ENCODE assay signal across 13 mouse cellular contexts in the genomic region with DNA sequence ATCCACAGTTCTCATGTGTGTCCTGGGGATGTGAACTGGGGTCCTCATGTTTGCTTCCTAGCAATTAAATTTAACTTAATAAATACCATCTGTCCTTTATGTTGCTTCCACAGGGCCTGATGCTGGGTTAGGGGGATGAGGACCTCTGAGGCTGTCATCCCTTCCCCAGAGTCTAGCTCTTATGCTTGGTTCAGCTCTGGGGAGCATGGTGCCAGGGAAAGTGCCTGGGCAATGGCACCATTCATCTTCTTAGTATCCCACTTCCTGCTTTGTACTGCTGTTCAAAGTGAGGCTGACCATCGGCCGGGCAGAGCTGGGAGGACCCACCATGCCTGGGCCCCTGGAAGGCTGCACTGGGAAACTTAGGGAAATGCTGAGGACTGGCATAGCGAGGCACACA.
"Had no signal": no experiment of that assay in that cellular context is flagged by ENCODE, and none has a peak within 500 bp of the region (broad histone marks: within the 10 kb centered on the region; RNA-seq: fewer than 3 reads in every experiment).

No protein-coding gene starts in this region.

- H3K27me3 ChIP-seq: limb, embryonic 13.5 days had no signal

- H3K36me3 ChIP-seq: limb, embryonic 13.5 days had no signal

- H3K4me2 ChIP-seq: limb, embryonic 13.5 days had no signal

- ATAC-seq: midbrain, embryonic 16.5 days had no signal

- H3K27ac ChIP-seq: kidney, postnatal 0 days; limb, embryonic 13.5 days; liver, embryonic 14.5 days had no signal

- H3K4me3 ChIP-seq: limb, embryonic 13.5 days had no signal

- DNase-seq: kidney, adult 11 months; kidney, adult 9 months; kidney, postnatal 36 days; layer of hippocampus, adult 9-11 months; layer of hippocampus, postnatal 36 days; lung, adult 18-20 months; lung, postnatal 36 days; right cerebral cortex, postnatal 14 days; thymus, postnatal 14 days had no signal

- H3K9me3 ChIP-seq: limb, embryonic 13.5 days had no signal

- H3K9ac ChIP-seq: limb, embryonic 13.5 days; liver, embryonic 14.5 days had no signal
